Mouse (Mus musculus): ENCODE results near the gene Ccnj.

Ccnj gene

DNA sequence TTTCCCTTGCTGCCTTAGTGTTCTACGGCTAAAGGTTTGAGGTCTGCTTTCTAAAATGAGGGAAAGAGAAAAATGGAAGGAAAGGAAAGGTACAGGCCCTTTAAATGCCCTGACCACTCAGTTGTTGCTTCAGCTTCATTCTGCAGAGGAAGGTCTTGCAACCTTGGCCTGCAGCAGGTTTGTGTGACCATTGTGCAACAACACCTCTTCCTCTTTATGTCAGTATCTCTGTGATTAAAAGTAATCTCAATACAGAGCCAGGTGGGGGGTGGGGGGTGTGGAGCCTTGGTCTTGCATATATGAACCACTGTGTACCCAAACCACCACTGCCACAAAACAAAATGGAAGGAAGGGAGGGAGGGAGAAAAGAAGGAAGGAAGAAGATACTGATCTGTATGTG, 57.8 kb downstream of the Ccnj start:
- Histone ChIP-seq H3K36me3 (ENCODE audit: control insufficient read depth, insufficient read depth, low read length, poor library complexity, severe bottlenecking) (no peaks in the 10 kb centered on the region), H3K27me3 (ENCODE audit: control insufficient read depth, insufficient read depth, low read length, poor library complexity, severe bottlenecking) (no peaks in the 10 kb centered on the region)
- DNase-seq (ENCODE audit: low read depth, low spot score): no peak

DNA sequence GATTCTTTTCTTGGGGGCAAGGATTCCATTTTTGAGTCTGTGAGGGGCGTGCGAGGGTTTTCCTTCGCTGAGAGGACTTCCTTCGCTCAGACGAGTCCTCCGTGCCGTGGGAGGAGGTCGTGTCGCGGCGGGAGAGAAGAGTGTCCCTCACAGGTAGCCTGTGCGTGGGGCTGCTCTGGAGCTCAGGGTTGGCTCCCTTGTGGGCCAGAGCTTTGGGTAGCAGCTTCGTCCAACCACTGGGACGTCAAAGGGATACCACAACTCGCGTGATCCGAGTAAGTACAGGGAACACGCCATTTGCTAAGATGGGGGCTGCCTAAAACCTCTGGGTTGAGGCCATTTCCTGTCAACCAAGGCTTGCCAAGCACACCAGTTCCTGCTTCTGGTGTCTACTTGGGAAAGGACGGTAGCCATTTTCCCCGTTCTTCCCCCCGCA, 63.0 kb downstream of the Ccnj start:
- Histone ChIP-seq H3K27me3 (ENCODE audit: control insufficient read depth, insufficient read depth, low read length, poor library complexity, severe bottlenecking) (no peaks in the 10 kb centered on the region), H3K36me3 (ENCODE audit: control insufficient read depth, insufficient read depth, low read length, poor library complexity, severe bottlenecking) (no peaks in the 10 kb centered on the region)
- DNase-seq (ENCODE audit: low read depth, low spot score): no peak

DNA sequence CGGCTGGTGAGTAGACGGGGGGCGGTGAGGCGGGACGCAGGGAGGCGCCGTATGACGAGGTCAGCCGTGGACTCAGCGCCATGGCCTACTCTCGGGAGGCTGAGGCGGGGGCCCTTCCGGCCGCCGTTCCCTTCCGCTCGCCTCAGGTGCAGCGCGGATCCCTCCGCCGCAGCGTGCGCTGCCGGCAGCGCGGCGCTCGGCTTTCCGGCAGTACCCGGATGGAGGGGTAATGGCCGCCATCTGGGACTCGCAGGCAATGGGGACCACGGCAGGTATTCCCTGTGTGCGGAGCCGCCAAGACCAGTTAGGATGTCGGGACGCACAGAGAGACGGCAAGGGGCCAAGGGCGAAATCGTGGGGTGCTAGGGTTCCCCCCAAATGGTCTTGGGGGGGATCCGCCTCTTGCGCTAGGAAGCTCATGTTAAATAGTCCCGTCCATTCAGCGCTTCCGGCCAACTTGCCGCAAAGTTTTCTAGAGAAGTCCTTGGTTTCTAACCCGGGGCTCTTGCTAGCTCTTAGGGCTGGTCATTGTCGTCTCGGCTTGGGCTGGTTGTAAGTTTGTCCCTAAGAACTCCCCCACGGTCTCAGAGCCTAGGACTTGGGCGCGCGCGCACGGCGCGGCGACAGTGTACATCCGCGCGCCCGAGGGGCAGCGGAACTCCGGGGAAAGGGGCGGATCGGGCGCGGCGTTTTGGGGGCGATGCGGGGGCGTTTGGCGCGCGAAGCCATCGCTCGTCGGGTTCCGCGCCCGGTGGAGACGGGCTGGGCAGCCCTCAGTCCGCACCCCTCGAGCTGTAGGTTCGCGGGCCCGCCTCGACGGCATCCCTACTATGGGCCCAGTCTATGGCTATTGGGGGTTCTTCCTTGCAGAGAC, 63.7 kb downstream of the Ccnj start, which contains the start of gene Zfp518a:
Gene Zfp518a (plus strand): TSS at position 187 of the 874 bp plus-strand sequence.
- H3K36me3 ChIP-seq (ENCODE audit: control insufficient read depth, insufficient read depth, low read length, poor library complexity, severe bottlenecking): no peaks in the 10 kb centered on the region
- peak; percentile 95 for DNase-seq (ENCODE audit: low read depth, low spot score)
- no peaks in the 10 kb centered on the region for H3K27me3 ChIP-seq (ENCODE audit: control insufficient read depth, insufficient read depth, low read length, poor library complexity, severe bottlenecking)

DNA sequence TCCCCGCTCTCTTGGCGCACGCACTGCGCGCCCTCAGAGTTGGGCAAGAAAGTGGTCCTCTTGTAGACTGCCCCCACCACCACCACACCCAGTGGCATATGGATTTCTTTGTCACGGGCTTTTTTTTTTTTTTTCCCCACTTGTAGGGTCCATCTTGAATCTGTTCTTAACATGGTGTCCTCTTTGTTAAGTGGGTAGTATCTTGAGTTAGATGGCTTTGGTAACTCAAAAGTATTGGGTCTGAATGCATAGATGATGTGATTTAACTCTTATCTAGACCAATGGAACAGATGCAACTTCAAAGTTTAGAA, 64.3 kb downstream of the Ccnj start:
- DNase-seq (ENCODE audit: low read depth, low spot score): no peak
- Histone ChIP-seq H3K27me3 (ENCODE audit: control insufficient read depth, insufficient read depth, low read length, poor library complexity, severe bottlenecking) (no peaks in the 10 kb centered on the region), H3K36me3 (ENCODE audit: control insufficient read depth, insufficient read depth, low read length, poor library complexity, severe bottlenecking) (no peaks in the 10 kb centered on the region)

Data from splenic B cell, adult 2 months (primary cell).